Mouse (Mus musculus): Measurements from ENCODE around the gene Fbxw7. TPM values are rescaled to one million over a fixed set of nuclear protein-coding genes. Genes with fewer than 3 reads are reported as not detected.
A peak's percentile ranks its signal among the peaks of the same experiment; 100 is the strongest.
"Not testable (repeated sequence)": the region's sequence is repeated elsewhere in the genome, so short reads cannot be mapped to it uniquely, and the experiment has no call there.

Fbxw7 gene
- polyA plus RNA-seq, 1 experiment, result 25.0 TPM

DNA sequence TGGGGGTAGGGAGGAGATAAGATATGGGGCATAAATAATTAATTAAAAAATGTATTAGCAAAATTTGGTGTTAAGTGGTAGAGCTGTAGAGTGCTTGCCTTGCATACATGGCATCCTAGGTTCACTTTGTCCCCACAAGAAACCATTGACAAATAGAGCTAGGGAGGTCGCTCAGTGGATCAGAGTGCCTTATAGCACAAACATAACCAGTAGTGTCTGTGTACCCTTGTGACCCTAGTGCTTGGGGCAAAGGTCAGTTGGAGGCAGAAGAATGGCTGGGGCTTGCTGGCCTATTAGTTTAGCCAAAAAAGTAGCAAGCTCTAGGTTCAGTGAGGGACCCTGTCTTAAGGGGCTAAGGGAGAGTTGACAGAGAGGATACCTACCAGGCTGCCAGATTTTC lies 45.6 kb downstream of the Fbxw7 start:
- no peak for DNase-seq (ENCODE audit: low read depth)
- TF ChIP-seq CTCF (IDR thresholded peaks at IDR 0.05; ENCODE audit: borderline replicate concordance, extremely low read depth, insufficient read depth, insufficient read length), result no peak
- no peak for TF ChIP-seq POLR2A (IDR thresholded peaks at IDR 0.05; ENCODE audit: borderline replicate concordance, extremely low read depth, insufficient read depth, insufficient read length, poor library complexity, severe bottlenecking)

DNA sequence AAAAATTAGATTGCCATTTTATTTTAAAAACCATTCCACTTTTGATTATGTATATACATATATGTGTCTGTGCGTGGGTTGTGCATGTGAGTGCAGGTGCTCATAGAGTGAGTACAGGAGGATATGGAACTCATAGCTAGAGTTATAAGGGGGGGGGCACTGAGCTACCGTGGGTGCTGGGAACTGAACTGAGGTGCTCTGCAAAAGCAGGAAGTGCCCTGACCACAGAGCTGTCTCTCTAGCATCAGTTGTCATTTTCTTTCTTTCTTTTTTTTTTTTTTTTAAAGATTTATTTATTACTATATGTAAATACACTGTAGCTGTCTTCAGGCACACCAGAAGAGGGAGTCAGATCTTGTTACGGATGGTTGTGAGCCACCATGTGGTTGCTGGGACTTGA lies 46.7 kb downstream of the Fbxw7 start:
- not testable (repeated sequence) for DNase-seq (ENCODE audit: low read depth)

DNA sequence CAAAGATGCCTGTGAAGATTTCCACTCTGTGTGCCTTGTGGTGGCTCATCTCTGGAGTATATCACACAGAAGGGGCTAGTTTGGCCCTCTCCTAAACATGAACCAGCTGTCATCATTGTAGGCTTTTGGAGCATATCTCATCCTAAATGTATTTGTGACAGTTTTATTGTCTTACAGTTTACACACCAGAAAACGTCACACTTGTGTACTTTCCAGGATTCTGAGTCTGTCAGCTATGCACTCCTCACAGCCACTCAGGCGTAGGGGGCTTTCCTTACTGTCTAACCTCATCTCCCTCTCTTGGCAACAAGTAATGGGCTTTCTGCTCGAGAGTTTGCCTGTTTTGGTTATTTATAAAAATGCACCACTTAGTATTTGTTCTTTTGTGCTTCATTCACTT lies 50.6 kb downstream of the Fbxw7 start:
- no peak for DNase-seq (ENCODE audit: low read depth)
- no peak for TF ChIP-seq CTCF (IDR thresholded peaks at IDR 0.05; ENCODE audit: borderline replicate concordance, extremely low read depth, insufficient read depth, insufficient read length)
- TF ChIP-seq POLR2A (IDR thresholded peaks at IDR 0.05; ENCODE audit: borderline replicate concordance, extremely low read depth, insufficient read depth, insufficient read length, poor library complexity, severe bottlenecking), result no peak

DNA sequence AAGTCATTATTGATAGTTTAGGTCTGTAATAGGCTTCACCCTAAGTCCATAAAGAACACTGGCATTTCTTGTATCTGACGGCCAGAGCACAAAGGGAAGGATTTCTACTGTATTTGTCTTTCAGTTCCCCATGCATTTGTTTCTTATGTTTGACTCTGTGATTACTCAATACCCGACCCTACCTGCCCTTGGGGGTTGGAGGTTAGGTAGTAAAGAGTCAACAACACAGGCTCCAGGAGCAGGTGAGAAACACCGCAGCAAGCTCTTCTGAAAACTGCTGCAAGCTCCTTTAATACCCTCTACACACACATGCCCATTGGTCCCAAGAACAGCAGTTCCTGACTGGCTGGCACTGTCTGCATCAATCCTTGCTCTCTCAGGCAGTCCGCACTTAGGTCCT lies 51.8 kb downstream of the Fbxw7 start:
- no peak for TF ChIP-seq CTCF (IDR thresholded peaks at IDR 0.05; ENCODE audit: borderline replicate concordance, extremely low read depth, insufficient read depth, insufficient read length)
- TF ChIP-seq POLR2A (IDR thresholded peaks at IDR 0.05; ENCODE audit: borderline replicate concordance, extremely low read depth, insufficient read depth, insufficient read length, poor library complexity, severe bottlenecking), result no peak
- DNase-seq (ENCODE audit: low read depth), result no peak

DNA sequence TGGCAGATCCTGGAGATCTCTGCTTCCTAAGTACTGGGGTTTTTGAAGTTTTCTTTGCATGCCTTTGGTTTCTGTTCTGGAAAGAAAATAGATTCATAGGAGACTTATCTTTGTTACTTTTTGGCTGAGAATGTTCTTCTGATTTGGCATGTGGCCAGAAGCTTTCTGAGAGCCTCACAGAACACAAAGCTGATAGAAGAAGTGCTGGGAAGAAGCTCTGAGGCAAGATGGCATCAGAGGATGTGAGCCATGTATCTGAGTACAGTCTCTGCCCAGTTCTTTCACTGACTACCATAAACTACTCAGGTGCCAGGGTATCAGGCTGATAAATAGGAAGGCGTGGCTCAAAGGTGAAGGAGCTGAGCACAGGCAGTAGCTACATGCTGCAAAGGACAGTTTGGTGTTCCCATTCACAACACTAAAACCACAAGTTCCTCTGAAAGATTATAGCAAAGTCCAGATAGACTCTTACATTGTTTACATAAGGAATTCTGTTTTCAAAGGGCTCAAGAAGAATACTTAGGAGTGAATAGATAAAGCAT lies 52.4 kb downstream of the Fbxw7 start:
- TF ChIP-seq POLR2A (IDR thresholded peaks at IDR 0.05; ENCODE audit: borderline replicate concordance, extremely low read depth, insufficient read depth, insufficient read length, poor library complexity, severe bottlenecking) (no peak), CTCF (IDR thresholded peaks at IDR 0.05; ENCODE audit: borderline replicate concordance, extremely low read depth, insufficient read depth, insufficient read length) (no peak)
- DNase-seq (ENCODE audit: low read depth), result peak; percentile 24

DNA sequence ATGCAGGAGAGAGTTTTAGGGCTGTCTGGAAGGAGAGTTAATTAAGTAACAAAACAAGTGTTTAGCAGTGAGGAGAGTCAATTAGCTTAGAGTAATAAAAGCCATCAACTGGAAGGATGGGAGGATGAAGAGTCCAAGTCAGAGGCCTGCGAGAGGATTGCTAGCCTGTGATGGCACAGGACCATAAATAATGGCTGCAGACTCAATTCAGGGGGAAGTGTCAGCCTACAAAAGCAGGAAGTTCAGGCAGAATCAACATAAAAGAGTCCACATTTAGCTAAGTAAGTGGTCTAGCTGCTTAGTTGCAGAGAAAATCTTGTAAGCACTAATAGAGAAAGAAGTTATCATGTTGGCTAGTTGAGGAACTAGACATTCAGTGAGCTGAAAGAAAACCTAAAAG lies 52.9 kb downstream of the Fbxw7 start:
- DNase-seq (ENCODE audit: low read depth), result no peak
- TF ChIP-seq POLR2A (IDR thresholded peaks at IDR 0.05; ENCODE audit: borderline replicate concordance, extremely low read depth, insufficient read depth, insufficient read length, poor library complexity, severe bottlenecking) (no peak), CTCF (IDR thresholded peaks at IDR 0.05; ENCODE audit: borderline replicate concordance, extremely low read depth, insufficient read depth, insufficient read length) (no peak)

DNA sequence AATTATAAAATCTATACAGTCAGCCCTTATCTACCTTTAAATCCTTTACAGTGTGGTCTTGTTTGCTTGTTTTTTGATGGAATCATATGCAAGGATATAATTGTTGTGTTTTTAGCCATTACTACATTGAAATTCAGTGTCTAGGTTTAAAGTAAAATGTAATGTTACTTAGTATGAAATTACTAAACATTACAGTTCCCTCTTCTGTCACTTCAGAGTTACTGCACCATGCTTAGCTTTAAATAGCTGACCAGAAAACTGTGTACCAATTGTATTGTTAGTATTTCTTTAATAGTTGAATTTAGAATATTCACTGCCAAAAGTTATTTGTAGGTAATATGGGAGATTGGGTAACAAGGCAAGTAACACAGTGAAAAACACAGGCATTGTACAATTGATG lies 55.1 kb downstream of the Fbxw7 start:
- TF ChIP-seq CTCF (IDR thresholded peaks at IDR 0.05; ENCODE audit: borderline replicate concordance, extremely low read depth, insufficient read depth, insufficient read length) (no peak), POLR2A (IDR thresholded peaks at IDR 0.05; ENCODE audit: borderline replicate concordance, extremely low read depth, insufficient read depth, insufficient read length, poor library complexity, severe bottlenecking) (no peak)
- no peak for DNase-seq (ENCODE audit: low read depth)

DNA sequence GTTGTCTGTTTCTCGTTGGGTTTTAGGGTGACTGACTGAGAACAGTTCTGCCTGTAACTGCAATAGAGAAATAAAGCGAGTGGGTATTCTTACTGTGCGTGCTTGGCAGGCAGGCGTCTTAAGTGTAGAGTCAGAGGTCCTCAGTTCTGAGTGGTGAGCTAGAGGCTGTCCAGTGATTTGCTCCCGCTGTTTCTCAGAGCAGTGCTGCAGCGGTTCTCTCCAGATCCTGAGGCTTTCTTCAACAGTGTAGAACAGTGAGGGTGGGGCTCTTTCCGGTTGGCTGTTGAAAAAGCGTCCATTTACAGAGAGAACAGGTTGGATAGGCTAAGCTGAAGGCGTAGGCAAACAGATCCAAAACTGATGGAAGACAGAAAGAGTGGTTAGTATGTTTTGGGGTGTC lies 60.2 kb downstream of the Fbxw7 start:
- TF ChIP-seq POLR2A (IDR thresholded peaks at IDR 0.05; ENCODE audit: borderline replicate concordance, extremely low read depth, insufficient read depth, insufficient read length, poor library complexity, severe bottlenecking) (no peak), CTCF (IDR thresholded peaks at IDR 0.05; ENCODE audit: borderline replicate concordance, extremely low read depth, insufficient read depth, insufficient read length) (no peak)
- DNase-seq (ENCODE audit: low read depth), result no peak

DNA sequence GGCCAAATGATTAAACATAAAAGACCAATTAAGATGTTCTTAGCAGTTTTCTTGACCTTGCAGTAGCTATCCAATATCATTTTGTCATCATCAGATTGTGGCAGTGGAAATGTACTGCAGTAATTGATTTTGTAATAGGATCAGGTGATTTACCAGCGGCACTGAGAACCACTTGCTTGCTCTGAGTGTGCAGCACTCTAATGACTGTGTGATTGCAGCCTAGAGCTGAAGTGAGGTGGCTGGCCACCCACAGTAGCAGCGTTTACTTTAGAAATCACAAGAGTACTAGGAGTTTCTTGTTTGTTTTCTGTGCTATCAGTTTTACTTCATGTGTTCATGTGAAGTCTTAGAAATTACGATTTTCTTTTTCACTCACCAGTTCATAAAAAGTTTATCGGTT lies 61.1 kb downstream of the Fbxw7 start:
- peak; percentile 27 for DNase-seq (ENCODE audit: low read depth)
- TF ChIP-seq POLR2A (IDR thresholded peaks at IDR 0.05; ENCODE audit: borderline replicate concordance, extremely low read depth, insufficient read depth, insufficient read length, poor library complexity, severe bottlenecking) (no peak), CTCF (IDR thresholded peaks at IDR 0.05; ENCODE audit: borderline replicate concordance, extremely low read depth, insufficient read depth, insufficient read length) (no peak)

DNA sequence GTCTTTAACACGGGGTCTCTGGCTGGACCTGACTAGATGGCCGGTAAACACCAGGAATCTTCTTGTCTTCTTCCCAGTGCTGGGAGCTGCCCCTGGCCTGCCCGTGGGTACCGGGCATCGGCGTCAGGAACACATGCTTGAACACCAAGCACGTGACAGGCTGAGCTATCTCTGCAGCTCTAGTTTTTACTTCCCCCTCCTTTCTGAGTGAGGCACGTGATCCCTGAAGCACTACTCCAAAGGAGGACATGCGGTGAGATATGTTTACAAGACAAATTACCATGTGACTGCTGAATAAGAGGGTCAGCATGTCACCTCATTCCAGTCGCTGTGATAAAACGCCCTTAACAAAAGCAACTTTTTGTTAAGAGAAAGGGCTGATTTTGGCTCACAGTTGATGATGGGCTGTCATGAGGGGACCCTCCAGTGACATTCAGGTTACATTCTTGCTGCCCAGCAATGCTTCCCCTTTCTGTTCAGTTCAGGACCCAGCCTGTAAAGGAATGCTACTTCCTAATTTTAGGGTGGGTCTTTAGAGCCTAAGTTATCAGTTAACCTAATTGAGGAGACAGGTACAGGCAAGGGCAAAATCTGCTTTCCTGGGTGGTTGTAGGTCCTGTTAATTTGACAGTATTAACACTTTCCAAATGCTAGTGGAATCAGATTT lies 68.9 kb downstream of the Fbxw7 start:
- TF ChIP-seq POLR2A (IDR thresholded peaks at IDR 0.05; ENCODE audit: borderline replicate concordance, extremely low read depth, insufficient read depth, insufficient read length, poor library complexity, severe bottlenecking) (no peak), CTCF (IDR thresholded peaks at IDR 0.05; ENCODE audit: borderline replicate concordance, extremely low read depth, insufficient read depth, insufficient read length) (no peak)
- DNase-seq (ENCODE audit: low read depth), result peak; percentile 11

DNA sequence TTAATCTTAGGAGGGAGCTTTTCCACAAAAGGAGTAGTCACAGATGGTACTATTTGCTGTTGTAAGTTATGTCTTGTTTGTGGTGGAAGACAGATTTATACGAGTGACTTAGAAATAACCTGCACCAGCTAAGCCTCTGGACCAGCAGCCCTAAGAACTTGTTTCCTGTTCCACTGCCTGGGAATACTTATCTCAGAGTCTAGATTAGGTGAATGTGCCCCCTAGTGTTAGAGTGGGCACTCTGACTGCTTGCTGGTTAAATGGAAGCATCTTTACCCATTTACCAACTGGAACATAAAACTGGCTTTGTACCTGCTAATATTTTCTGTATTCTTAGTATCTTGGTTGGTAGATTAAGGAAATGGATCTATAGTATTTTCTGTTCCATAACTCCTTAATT lies 74.6 kb downstream of the Fbxw7 start:
- TF ChIP-seq CTCF (IDR thresholded peaks at IDR 0.05; ENCODE audit: borderline replicate concordance, extremely low read depth, insufficient read depth, insufficient read length), result peak; percentile 49; the same call in 1 of the 2 replicates
- TF ChIP-seq POLR2A (IDR thresholded peaks at IDR 0.05; ENCODE audit: borderline replicate concordance, extremely low read depth, insufficient read depth, insufficient read length, poor library complexity, severe bottlenecking), result no peak
- peak; percentile 70 for DNase-seq (ENCODE audit: low read depth)

DNA sequence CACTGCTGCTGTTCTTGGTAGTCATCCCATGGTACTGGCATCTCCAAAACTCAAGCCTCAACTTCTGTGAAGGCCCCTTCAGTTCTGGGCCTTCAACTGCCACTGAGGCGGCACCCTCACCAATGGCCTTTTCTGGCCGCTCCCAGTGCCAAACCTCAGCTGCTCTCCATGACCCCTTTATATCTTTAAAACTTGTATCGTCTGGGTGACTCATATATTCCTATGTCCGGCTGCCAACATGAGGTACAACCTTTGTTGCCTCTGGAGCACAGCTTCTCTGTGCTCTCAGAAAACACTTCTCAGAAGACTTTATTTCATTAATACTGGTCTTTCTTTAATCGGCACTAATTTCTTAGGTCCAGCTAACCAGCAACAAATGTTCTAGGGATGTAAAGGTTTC lies 75.9 kb downstream of the Fbxw7 start:
- TF ChIP-seq POLR2A (IDR thresholded peaks at IDR 0.05; ENCODE audit: borderline replicate concordance, extremely low read depth, insufficient read depth, insufficient read length, poor library complexity, severe bottlenecking) (no peak), CTCF (IDR thresholded peaks at IDR 0.05; ENCODE audit: borderline replicate concordance, extremely low read depth, insufficient read depth, insufficient read length) (no peak)
- DNase-seq (ENCODE audit: low read depth), result no peak
